Mouse (Mus musculus) layer of hippocampus, postnatal 25 days (tissue): Measurements from ENCODE around the gene Nlgn3. TPM values are rescaled to one million over a fixed set of nuclear protein-coding genes. Genes with fewer than 3 reads are reported as not detected.

Experiments
- DNase-seq, 2 experiments: peaks; one replicate each; pipeline ENCODE4 v3.0.0; 2022; ENCODE audit warnings: mixed read lengths in 2 of 2, low spot score in 1 of 2; ENCODE audit errors: extremely low spot score in 1 of 2
- total RNA-seq, 2 experiments: library from RNA; stranded (reverse); gene quantifications; 2 replicates each; pipeline ENCODE4 v1.2.3; 2021

Gene Nlgn3
- total RNA-seq, 2 experiments from 2014 or later: 194 to 212 TPM

DNA sequence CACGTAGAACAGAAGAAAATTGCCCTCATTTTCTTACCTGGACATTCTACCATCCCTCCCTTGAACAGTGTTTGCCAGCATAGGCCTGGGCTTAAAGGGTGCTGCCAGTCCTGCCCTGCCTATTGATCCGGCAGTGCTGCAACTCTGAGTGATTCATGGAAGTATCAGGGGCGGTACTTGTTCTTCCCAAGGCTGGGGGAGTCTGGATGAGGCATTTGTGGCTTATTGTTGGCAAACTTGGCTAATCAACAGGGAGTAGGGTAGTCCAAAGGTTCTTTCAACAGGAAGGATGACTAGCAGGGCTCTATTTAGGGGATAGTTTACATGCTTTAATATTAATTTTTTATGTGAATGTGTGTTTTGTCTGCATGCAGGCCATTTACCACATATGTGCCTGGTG is 71.6 kb downstream of the Nlgn3 start:
- no peak for DNase-seq

DNA sequence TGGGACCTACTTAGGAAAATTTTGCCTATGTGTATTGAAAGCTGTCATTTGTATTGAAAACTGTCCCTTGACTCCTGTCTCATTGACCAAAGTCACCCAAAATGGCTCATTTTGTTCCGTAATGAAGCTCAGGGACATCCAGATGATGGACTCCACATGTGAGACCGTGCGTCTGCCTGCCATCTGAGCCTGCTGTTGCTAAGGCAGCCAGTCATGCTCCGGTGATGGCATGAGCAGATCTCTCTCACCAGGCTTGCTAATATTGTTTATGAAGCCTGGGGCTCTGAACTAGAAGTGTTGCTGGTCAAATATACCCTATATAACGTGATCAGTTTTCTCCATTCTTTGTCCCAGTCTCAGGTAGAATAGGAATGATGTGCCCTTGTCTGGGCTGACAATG is 74.0 kb downstream of the Nlgn3 start:
- DNase-seq: no peak

Other genes with a start within 250 kb of the Nlgn3 start
- gene Tex11, start 239.5 kb upstream of the Nlgn3 start, total RNA-seq: under 1 TPM in 1 of 2 experiments, not detected in 1; 0.10 TPM
- 1 to 10 TPM; 5.0 to 5.4 TPM for gene Slc7a3, start 213.1 kb upstream of the Nlgn3 start, total RNA-seq
- gene Snx12, start 76.6 kb upstream of the Nlgn3 start, total RNA-seq: 10 to 100 TPM; 72.9 to 83.2 TPM
- gene Foxo4, start 44.6 kb upstream of the Nlgn3 start, total RNA-seq: 10 to 100 TPM; 18.4 to 22.8 TPM
- gene Gm614, start 35.2 kb upstream of the Nlgn3 start, total RNA-seq: not detected
- gene Il2rg, start 30.9 kb upstream of the Nlgn3 start, total RNA-seq: 1 to 10 TPM; 1.3 to 1.4 TPM
- not detected for gene Gm20489, start 30.1 kb upstream of the Nlgn3 start, total RNA-seq
- gene Med12, start 25.1 kb upstream of the Nlgn3 start, total RNA-seq: 10 to 100 TPM; 21.2 to 39.4 TPM
- 10 to 100 TPM; 13.2 TPM for gene Gjb1, start 77.2 kb downstream of the Nlgn3 start, total RNA-seq
- 100 to 1,000 TPM; 134 to 167 TPM for gene Zmym3, start 121.7 kb downstream of the Nlgn3 start, total RNA-seq
- gene Nono, start 130.2 kb downstream of the Nlgn3 start, total RNA-seq: 100 to 1,000 TPM; 131 to 158 TPM
- 1 to 10 TPM in 1 of 2 experiments, under 1 TPM in 1; 0.42 to 1.8 TPM for gene Itgb1bp2, start 149.9 kb downstream of the Nlgn3 start, total RNA-seq
- 10 to 100 TPM; 44.7 to 46.3 TPM for gene Taf1, start 233.6 kb downstream of the Nlgn3 start, total RNA-seq